Mouse (Mus musculus) hindbrain, embryonic 11.5 days (tissue): ENCODE results near the gene Ppl. TPM values are rescaled to one million over a fixed set of nuclear protein-coding genes. Genes with fewer than 3 reads are reported as not detected.

Experiments used
- ATAC-seq: fragments of 200-750 bp; cut with Nextera tagmentation; 2 replicates; pipeline ENCODE4 v1.8.0; 2017; ENCODE audit warnings: mild to moderate bottlenecking, moderate TSS enrichment, moderate library complexity; ENCODE audit not compliant: low FRiP score
- DNase-seq: peaks from one replicate; pipeline ENCODE4 v3.0.0-alpha.2; 2015; ENCODE audit warnings: low spot score
- H3K27ac ChIP-seq: fragments of 300-500 bp; sonication (generic); 2 replicates; pipeline ENCODE4 v1.5.1; 2014; ENCODE audit warnings: mild to moderate bottlenecking, low read depth, low read length
- H3K27me3 ChIP-seq: fragments of 300-500 bp; sonication (generic); 2 replicates; pipeline ENCODE4 v1.6.1; 2014; ENCODE audit warnings: mild to moderate bottlenecking, low read length, moderate library complexity, mixed read lengths; ENCODE audit not compliant: control insufficient read depth, insufficient read depth
- H3K36me3 ChIP-seq: fragments of 300-500 bp; sonication (generic); 2 replicates; pipeline ENCODE4 v1.6.1; 2014; ENCODE audit warnings: mild to moderate bottlenecking, low read length, moderate library complexity, mixed read lengths; ENCODE audit not compliant: control insufficient read depth, insufficient read depth
- H3K4me1 ChIP-seq: fragments of 300-500 bp; sonication (generic); replicated peaks from 2 replicates; pipeline ENCODE4 v1.6.1; 2014; ENCODE audit warnings: low read length, mixed read lengths; ENCODE audit not compliant: control insufficient read depth, insufficient read depth
- H3K4me2 ChIP-seq: fragments of 300-500 bp; sonication (generic); replicated peaks from 2 replicates; pipeline ENCODE4 v1.6.1; 2014; ENCODE audit warnings: mild to moderate bottlenecking, low read depth, low read length
- H3K4me3 ChIP-seq: fragments of 300-500 bp; sonication (generic); 2 replicates; pipeline ENCODE4 v1.5.1; 2014; ENCODE audit warnings: low read depth, low read length
- H3K9ac ChIP-seq: fragments of 300-500 bp; sonication (generic); 2 replicates; pipeline ENCODE4 v1.6.1; 2014; ENCODE audit warnings: low read depth, low read length
- H3K9me3 ChIP-seq: fragments of 300-500 bp; sonication (generic); 2 replicates; pipeline ENCODE4 v1.6.1; 2016; ENCODE audit warnings: low read length; ENCODE audit not compliant: control insufficient read depth
- WGBS: fragments of 180-500 bp; shearing (Covaris S2); extraction: QIAGEN DNeasy Blood & Tissue Kit; methylation state at CpG from one replicate; pipeline ENCODE4 v1.1.7; 2014; 5-methylcytosine and 5-hydroxymethylcytosine counted together
- polyA plus RNA-seq: library from polyadenylated mRNA; unstranded; fragments of >200 nt; fragmentation: Nextera tagmentation; extraction: Ambion mirVana; gene quantifications from 2 replicates; pipeline ENCODE4 v1.2.1, GENCODE M21; 2014

The Ppl gene
- polyA plus RNA-seq, 1 experiment from 2014 or later: 1.2 TPM

- H3K4me3 ChIP-seq: no peak overlapping the region
- ATAC-seq: no peak
These were observed 47.0 kb downstream of the Ppl start for GRCm38 (mm10) chr16:5085196-5085595.

GRCm38 (mm10) chr16:5074341-5074740 lies 57.9 kb downstream of the Ppl start:
- no peaks in the 10 kb centered on the region for H3K27me3 ChIP-seq
- ATAC-seq: no peak
- peaks cover 17% of the 10 kb centered on the region; the same call in 1 of the 2 replicates for H3K36me3 ChIP-seq
- 92% methylated on average over 5 of the region's 5 CpGs for WGBS
- H3K27ac ChIP-seq: no peak overlapping the region
- no peak for DNase-seq
- no peak overlapping the region for H3K4me2 ChIP-seq
- no peaks in the 10 kb centered on the region for H3K9me3 ChIP-seq
- H3K4me3 ChIP-seq: no peak overlapping the region
- H3K4me1 ChIP-seq: no peaks in the 10 kb centered on the region
- no peak overlapping the region for H3K9ac ChIP-seq

More at GRCm38 (mm10) chr16:5085196-5085595, 47.0 kb downstream of the Ppl start:
- H3K4me2 ChIP-seq: no peak overlapping the region
- 94% methylated on average over 4 of the region's 4 CpGs for WGBS
- H3K27ac ChIP-seq: no peak overlapping the region
- no peaks in the 10 kb centered on the region for H3K4me1 ChIP-seq
- no peaks in the 10 kb centered on the region for H3K9me3 ChIP-seq
- no peaks in the 10 kb centered on the region for H3K27me3 ChIP-seq
- H3K9ac ChIP-seq: no peak overlapping the region
- DNase-seq: no peak
- H3K36me3 ChIP-seq: no peaks in the 10 kb centered on the region

- Histone ChIP-seq H3K4me2 (no peak overlapping the region), H3K4me1 (no peaks in the 10 kb centered on the region), H3K36me3 (0 out of 2 replicates have a peak, but pooled peaks cover 8% of the 10 kb centered on the region), H3K9me3 (no peaks in the 10 kb centered on the region), H3K27me3 (no peaks in the 10 kb centered on the region), H3K4me3 (no peak overlapping the region), H3K27ac (no peak overlapping the region), H3K9ac (no peak overlapping the region)
- 95% methylated on average over 7 of the region's 7 CpGs for WGBS
- ATAC-seq (no peak), DNase-seq (no peak)
These were observed 60.2 kb downstream of the Ppl start for GRCm38 (mm10) chr16:5071974-5072373.

GRCm38 (mm10) chr16:5070321-5070720 lies 61.9 kb downstream of the Ppl start:
- no peak for ATAC-seq
- Histone ChIP-seq H3K4me1 (no peaks in the 10 kb centered on the region), H3K27me3 (no peaks in the 10 kb centered on the region), H3K9ac (no peak overlapping the region), H3K9me3 (no peaks in the 10 kb centered on the region), H3K36me3 (0 out of 2 replicates have a peak, but pooled peaks cover 5% of the 10 kb centered on the region), H3K4me2 (no peak overlapping the region), H3K4me3 (no peak overlapping the region), H3K27ac (no peak overlapping the region)
- DNase-seq: no peak
- WGBS: 90% methylated on average over 3 of the region's 3 CpGs

GRCm38 (mm10) chr16:5063472-5063871 lies 68.7 kb downstream of the Ppl start:
- no peaks in the 10 kb centered on the region for H3K9me3 ChIP-seq
- DNase-seq: no peak
- H3K4me3 ChIP-seq: no peak overlapping the region
- H3K4me2 ChIP-seq: no peak overlapping the region
- no peak for ATAC-seq
- H3K27me3 ChIP-seq: no peaks in the 10 kb centered on the region
- no peaks in the 10 kb centered on the region for H3K36me3 ChIP-seq
- 92% methylated on average over 4 of the region's 4 CpGs for WGBS
- H3K4me1 ChIP-seq: no peaks in the 10 kb centered on the region
- H3K9ac ChIP-seq: no peak overlapping the region
- H3K27ac ChIP-seq: no peak overlapping the region

- H3K27me3 ChIP-seq: no peaks in the 10 kb centered on the region
- no peak overlapping the region for H3K4me3 ChIP-seq
- DNase-seq: peak; percentile 6
- H3K4me1 ChIP-seq: no peaks in the 10 kb centered on the region
- WGBS: 69% methylated on average over 1 of the region's 1 CpGs
- H3K36me3 ChIP-seq: no peaks in the 10 kb centered on the region
- no peak overlapping the region for H3K9ac ChIP-seq
- ATAC-seq: no peak
- no peaks in the 10 kb centered on the region for H3K9me3 ChIP-seq
- H3K4me2 ChIP-seq: no peak overlapping the region
- no peak overlapping the region for H3K27ac ChIP-seq
These were observed 74.1 kb downstream of the Ppl start for GRCm38 (mm10) chr16:5058114-5058513.

GRCm38 (mm10) chr16:5050251-5051110 lies 81.7 kb downstream of the Ppl start:
- ATAC-seq (peak; percentile 82), DNase-seq (peak; percentile 80)
- Histone ChIP-seq H3K4me2 (peak overlapping the region; percentile 92), H3K4me1 (peaks cover 3% of the 10 kb centered on the region), H3K36me3 (peaks cover 3% of the 10 kb centered on the region; the same call in 1 of the 2 replicates), H3K4me3 (peak overlapping the region; percentile 97), H3K27ac (peak overlapping the region; percentile 90), H3K27me3 (no peaks in the 10 kb centered on the region), H3K9ac (peak overlapping the region; percentile 84), H3K9me3 (no peaks in the 10 kb centered on the region)
- under 1% methylated on average over 78 of the region's 78 CpGs for WGBS

- Histone ChIP-seq H3K4me1 (peaks cover 3% of the 10 kb centered on the region), H3K36me3 (peaks cover 3% of the 10 kb centered on the region; the same call in 1 of the 2 replicates), H3K27ac (peak within 1 kb of the TSS; percentile 90), H3K9ac (peak within 1 kb of the TSS; percentile 96), H3K9me3 (no peaks in the 10 kb centered on the region), H3K4me2 (peak within 1 kb of the TSS; percentile 92), H3K27me3 (no peaks in the 10 kb centered on the region), H3K4me3 (peak within 1 kb of the TSS; percentile 97)
- WGBS: under 1% methylated on average over 42 of the region's 56 CpGs
- ATAC-seq: peak; percentile 100
- peak; percentile 100 for DNase-seq
These were observed 82.4 kb downstream of the Ppl start, which contains the start of the genes Glyr1 and Ubn1 for GRCm38 (mm10) chr16:5049774-5050234. Gene Glyr1 (minus strand): TSS chr16:5049863. Gene Ubn1 (plus strand): TSS chr16:5050057.
